Mouse (Mus musculus) stomach, embryonic 15.5 days (tissue): Measurements from ENCODE around the gene Pear1. TPM values are rescaled to one million over a fixed set of nuclear protein-coding genes. Genes with fewer than 3 reads are reported as not detected.

Experiments
- ATAC-seq: fragments of 200-750 bp; cut with Nextera tagmentation; 2 replicates; pipeline ENCODE4 v1.8.0; 2017; ENCODE audit warnings: low read depth, moderate number of reproducible peaks, moderate TSS enrichment; ENCODE audit not compliant: insufficient read depth, low FRiP score
- H3K27ac ChIP-seq: fragments of 300-500 bp; sonication (generic); 2 replicates; pipeline ENCODE4 v1.5.1; 2015; ENCODE audit warnings: mild to moderate bottlenecking, inconsistent platforms
- H3K27me3 ChIP-seq: fragments of 300-500 bp; sonication (generic); replicated peaks from 2 replicates; pipeline ENCODE4 v1.6.1; 2015; ENCODE audit warnings: inconsistent platforms
- H3K36me3 ChIP-seq: fragments of 300-500 bp; sonication (generic); 2 replicates; pipeline ENCODE4 v1.6.1; 2015; ENCODE audit warnings: inconsistent platforms
- H3K4me1 ChIP-seq: fragments of 300-500 bp; sonication (generic); 2 replicates; pipeline ENCODE4 v1.6.1; 2015; ENCODE audit warnings: inconsistent platforms
- H3K4me2 ChIP-seq: fragments of 300-500 bp; sonication (generic); 2 replicates; pipeline ENCODE4 v1.6.1; 2015; ENCODE audit warnings: mild to moderate bottlenecking, inconsistent platforms
- H3K4me3 ChIP-seq: fragments of 300-500 bp; sonication (generic); replicated peaks from 2 replicates; pipeline ENCODE4 v1.5.1; 2015; ENCODE audit warnings: inconsistent platforms
- H3K9ac ChIP-seq: fragments of 300-500 bp; sonication (generic); 2 replicates; pipeline ENCODE4 v1.6.1; 2015; ENCODE audit warnings: inconsistent platforms
- H3K9me3 ChIP-seq: fragments of 300-500 bp; sonication (generic); 2 replicates; pipeline ENCODE4 v1.6.1; 2016; ENCODE audit warnings: inconsistent platforms
- WGBS: fragments of 180-500 bp; shearing (Covaris S2); methylation state at CpG from one replicate; pipeline ENCODE4 v1.1.7; 2015; 5-methylcytosine and 5-hydroxymethylcytosine counted together
- polyA plus RNA-seq: library from polyadenylated mRNA; unstranded; fragments of >200 nt; fragmentation: Nextera tagmentation; extraction: Ambion mirVana; gene quantifications from 2 replicates; pipeline ENCODE4 v1.2.1, GENCODE M21; 2015

Pear1 gene
- polyA plus RNA-seq, 1 experiment from 2014 or later = 23.4 TPM

GRCm38 (mm10) chr3:87838622-87839021 lies 14.5 kb upstream of the Pear1 start:
- no peak overlapping the region for H3K9ac ChIP-seq
- H3K27ac ChIP-seq = no peak overlapping the region
- H3K27me3 ChIP-seq = no peaks in the 10 kb centered on the region
- no peaks in the 10 kb centered on the region for H3K9me3 ChIP-seq
- no peaks in the 10 kb centered on the region for H3K36me3 ChIP-seq
- no peak overlapping the region for H3K4me2 ChIP-seq
- 3% methylated on average over 4 of the region's 4 CpGs for WGBS
- ATAC-seq = no peak; the same call in 1 of the 2 replicates
- H3K4me1 ChIP-seq = no peaks in the 10 kb centered on the region
- no peak overlapping the region for H3K4me3 ChIP-seq

- 59% methylated on average over 5 of the region's 5 CpGs for WGBS
- ATAC-seq = no peak
- H3K4me1 ChIP-seq = no peaks in the 10 kb centered on the region
- H3K27ac ChIP-seq = no peak overlapping the region
- no peak overlapping the region for H3K9ac ChIP-seq
- H3K9me3 ChIP-seq = no peaks in the 10 kb centered on the region
- H3K4me3 ChIP-seq = no peak overlapping the region
- H3K27me3 ChIP-seq = no peaks in the 10 kb centered on the region
- H3K36me3 ChIP-seq = no peaks in the 10 kb centered on the region
- H3K4me2 ChIP-seq = no peak overlapping the region
Observed at GRCm38 (mm10) chr3:87833482-87833881, 9.4 kb upstream of the Pear1 start.

- H3K27me3 ChIP-seq = no peaks in the 10 kb centered on the region
- ATAC-seq = no peak
- no peak overlapping the region for H3K4me3 ChIP-seq
- H3K27ac ChIP-seq = no peak overlapping the region
- H3K9ac ChIP-seq = no peak overlapping the region
- no peaks in the 10 kb centered on the region for H3K36me3 ChIP-seq
- WGBS = 80% methylated on average over 7 of the region's 7 CpGs
- H3K4me2 ChIP-seq = no peak overlapping the region
- H3K4me1 ChIP-seq = no peaks in the 10 kb centered on the region
- H3K9me3 ChIP-seq = no peaks in the 10 kb centered on the region
Observed at GRCm38 (mm10) chr3:87832109-87832859, 8.2 kb upstream of the Pear1 start.

- no peaks in the 10 kb centered on the region for H3K9me3 ChIP-seq
- no peak overlapping the region for H3K4me2 ChIP-seq
- no peaks in the 10 kb centered on the region for H3K27me3 ChIP-seq
- no peaks in the 10 kb centered on the region for H3K4me1 ChIP-seq
- no peak overlapping the region for H3K9ac ChIP-seq
- no peak for ATAC-seq
- H3K27ac ChIP-seq = no peak overlapping the region
- 44% methylated on average over 10 of the region's 10 CpGs for WGBS
- H3K36me3 ChIP-seq = no peaks in the 10 kb centered on the region
- H3K4me3 ChIP-seq = no peak overlapping the region
Observed at GRCm38 (mm10) chr3:87829025-87829424, 4.9 kb upstream of the Pear1 start.

- no peak overlapping the region for H3K9ac ChIP-seq
- 38% methylated on average over 4 of the region's 4 CpGs for WGBS
- H3K9me3 ChIP-seq = no peaks in the 10 kb centered on the region
- H3K4me1 ChIP-seq = no peaks in the 10 kb centered on the region
- no peaks in the 10 kb centered on the region for H3K36me3 ChIP-seq
- H3K27ac ChIP-seq = no peak overlapping the region
- H3K4me2 ChIP-seq = no peak overlapping the region
- H3K27me3 ChIP-seq = no peaks in the 10 kb centered on the region
- no peak for ATAC-seq
- H3K4me3 ChIP-seq = no peak overlapping the region
Observed at GRCm38 (mm10) chr3:87828435-87828834, 4.3 kb upstream of the Pear1 start.

- 65% methylated on average over 12 of the region's 12 CpGs for WGBS
- Histone ChIP-seq H3K27me3 (peaks cover 13% of the 10 kb centered on the region), H3K4me3 (no peak overlapping the region), H3K9ac (no peak overlapping the region), H3K4me1 (peaks cover 6% of the 10 kb centered on the region; the same call in 1 of the 2 replicates), H3K27ac (no peak overlapping the region), H3K36me3 (no peaks in the 10 kb centered on the region), H3K4me2 (no peak overlapping the region), H3K9me3 (no peaks in the 10 kb centered on the region)
- no peak for ATAC-seq
Observed at GRCm38 (mm10) chr3:87818226-87818625, 5.9 kb downstream of the Pear1 start.

GRCm38 (mm10) chr3:87816646-87817093 lies 7.4 kb downstream of the Pear1 start:
- Histone ChIP-seq H3K27me3 (peaks cover 15% of the 10 kb centered on the region), H3K4me3 (no peak overlapping the region), H3K4me2 (peak overlapping the region; percentile 34; the same call in 1 of the 2 replicates), H3K4me1 (peaks cover 6% of the 10 kb centered on the region; the same call in 1 of the 2 replicates), H3K27ac (no peak overlapping the region), H3K36me3 (no peaks in the 10 kb centered on the region), H3K9ac (no peak overlapping the region), H3K9me3 (no peaks in the 10 kb centered on the region)
- WGBS = 7% methylated on average over 12 of the region's 12 CpGs
- no peak; the same call in 1 of the 2 replicates for ATAC-seq

- Histone ChIP-seq H3K27ac (no peak overlapping the region), H3K4me1 (peaks cover 6% of the 10 kb centered on the region; the same call in 1 of the 2 replicates), H3K27me3 (peaks cover 20% of the 10 kb centered on the region), H3K36me3 (no peaks in the 10 kb centered on the region), H3K4me3 (no peak overlapping the region), H3K4me2 (peak overlapping the region; percentile 34; the same call in 1 of the 2 replicates), H3K9me3 (no peaks in the 10 kb centered on the region), H3K9ac (no peak overlapping the region)
- 54% methylated on average over 6 of the region's 6 CpGs for WGBS
- ATAC-seq = no peak
Observed at GRCm38 (mm10) chr3:87816166-87816565, 7.9 kb downstream of the Pear1 start.

GRCm38 (mm10) chr3:87812873-87813272 lies 11.2 kb downstream of the Pear1 start:
- WGBS = 50% methylated on average over 10 of the region's 10 CpGs
- Histone ChIP-seq H3K4me2 (no peak overlapping the region), H3K27me3 (peaks cover 50% of the 10 kb centered on the region), H3K9me3 (no peaks in the 10 kb centered on the region), H3K9ac (no peak overlapping the region), H3K36me3 (no peaks in the 10 kb centered on the region), H3K4me3 (no peak overlapping the region), H3K4me1 (peaks cover 15% of the 10 kb centered on the region), H3K27ac (no peak overlapping the region)
- ATAC-seq = no peak

- no peaks in the 10 kb centered on the region for H3K36me3 ChIP-seq
- no peaks in the 10 kb centered on the region for H3K9me3 ChIP-seq
- no peak overlapping the region for H3K9ac ChIP-seq
- no peak overlapping the region for H3K4me2 ChIP-seq
- peaks cover 15% of the 10 kb centered on the region for H3K4me1 ChIP-seq
- ATAC-seq = no peak
- WGBS = 79% methylated on average over 4 of the region's 4 CpGs
- peaks cover 45% of the 10 kb centered on the region for H3K27me3 ChIP-seq
- no peak overlapping the region for H3K27ac ChIP-seq
- H3K4me3 ChIP-seq = no peak overlapping the region
Observed at GRCm38 (mm10) chr3:87812413-87812812, 11.7 kb downstream of the Pear1 start.

GRCm38 (mm10) chr3:87811297-87811696 lies 12.8 kb downstream of the Pear1 start:
- no peak overlapping the region for H3K9ac ChIP-seq
- no peak for ATAC-seq
- H3K27me3 ChIP-seq = peaks cover 49% of the 10 kb centered on the region
- WGBS = 79% methylated on average over 8 of the region's 8 CpGs
- H3K36me3 ChIP-seq = no peaks in the 10 kb centered on the region
- H3K27ac ChIP-seq = no peak overlapping the region
- H3K4me2 ChIP-seq = no peak overlapping the region
- H3K9me3 ChIP-seq = no peaks in the 10 kb centered on the region
- no peak overlapping the region for H3K4me3 ChIP-seq
- H3K4me1 ChIP-seq = peaks cover 12% of the 10 kb centered on the region

- peak; percentile 50; the same call in 1 of the 2 replicates for ATAC-seq
- H3K9ac ChIP-seq = no peak overlapping the region
Observed at GRCm38 (mm10) chr3:87809322-87809962, 14.7 kb downstream of the Pear1 start.

More at GRCm38 (mm10) chr3:87809322-87809962, 14.7 kb downstream of the Pear1 start:
- H3K27ac ChIP-seq = no peak overlapping the region
- no peaks in the 10 kb centered on the region for H3K9me3 ChIP-seq
- H3K4me1 ChIP-seq = peaks cover 10% of the 10 kb centered on the region
- peaks cover 59% of the 10 kb centered on the region for H3K27me3 ChIP-seq
- peak overlapping the region; percentile 41 for H3K4me2 ChIP-seq
- WGBS = 9% methylated on average over 28 of the region's 28 CpGs
- H3K4me3 ChIP-seq = peak overlapping the region; percentile 6; the same call in 1 of the 2 replicates
- no peaks in the 10 kb centered on the region for H3K36me3 ChIP-seq
